Mouse (Mus musculus): ENCODE measurements around the gene Sp1. TPM values are rescaled to one million over a fixed set of nuclear protein-coding genes. Genes with fewer than 3 reads are reported as not detected.
A peak's percentile ranks its signal among the peaks of the same experiment; 100 is the strongest.

Sp1 gene
- polyA plus RNA-seq, 1 experiment from 2014 or later, result 4.7 TPM

DNA sequence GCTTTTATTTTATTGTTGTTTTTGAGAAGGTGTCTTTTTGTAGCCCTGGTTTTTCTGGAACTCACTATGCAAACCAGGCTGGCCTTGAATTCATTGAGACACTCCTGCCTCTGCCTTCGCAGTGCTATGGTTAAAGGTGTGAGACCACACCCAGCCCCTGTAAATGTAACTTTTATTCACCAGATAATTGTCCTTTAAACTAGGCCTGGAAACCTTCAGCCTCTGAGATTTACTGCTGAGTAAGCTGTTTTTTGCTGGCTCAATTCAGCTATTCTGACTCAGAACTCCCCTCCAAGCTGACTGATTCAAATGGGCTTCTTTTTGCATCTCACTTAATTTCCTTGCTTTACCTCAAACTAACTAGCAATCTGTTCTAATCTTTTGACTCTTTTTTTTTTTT is 21.0 kb downstream of the Sp1 start:
- no peak overlapping the region for H3K4me2 ChIP-seq (replicated peaks; ENCODE audit: low read depth)
- 85% methylated on average over 1 of the region's 1 CpGs for WGBS
- H3K9ac ChIP-seq (ENCODE audit: low read length), result no peak overlapping the region
- TF ChIP-seq EP300 (optimal IDR thresholded peaks at IDR 0.05), result no peak
- no peak for TF ChIP-seq CTCF (IDR thresholded peaks at IDR 0.05; ENCODE audit: low read depth)
- H3K27me3 ChIP-seq (ENCODE audit: control insufficient read depth, insufficient read depth, low read length), result no peaks in the 10 kb centered on the region
- no peaks in the 10 kb centered on the region for H3K4me1 ChIP-seq (replicated peaks; ENCODE audit: control insufficient read depth, insufficient read depth)
- H3K9me3 ChIP-seq (ENCODE audit: control insufficient read depth, low read length), result no peaks in the 10 kb centered on the region
- H3K36me3 ChIP-seq (ENCODE audit: control insufficient read depth, insufficient read depth, low read length), result peaks cover 6% of the 10 kb centered on the region
- DNase-seq (ENCODE audit: low spot score) (no peak), ATAC-seq (ENCODE audit: low FRiP score, low TSS enrichment) (no peak)
- H3K27ac ChIP-seq (replicated peaks), result no peak overlapping the region
- no peak overlapping the region for H3K4me3 ChIP-seq (ENCODE audit: low read depth, low read length)

DNA sequence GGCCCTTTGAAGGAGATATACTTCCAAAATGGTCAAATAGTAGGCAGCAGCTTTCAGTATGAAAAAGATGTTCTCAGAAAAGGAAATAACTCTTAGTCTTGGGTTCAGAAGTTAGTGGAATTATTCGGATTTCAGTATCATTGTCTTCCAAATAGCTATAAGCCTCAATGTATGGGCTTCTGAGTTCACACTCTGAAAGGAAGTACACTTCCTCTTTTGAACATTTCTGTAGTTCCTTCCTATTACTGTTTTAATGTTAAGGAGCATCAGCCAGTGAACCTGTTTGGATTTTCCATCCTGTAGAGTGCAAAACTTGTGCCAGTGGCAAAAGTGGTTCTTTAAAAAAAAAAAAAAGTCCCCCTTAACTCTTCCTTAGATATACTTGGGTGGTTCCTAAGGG is 26.1 kb downstream of the Sp1 start:
- 85% methylated on average over 1 of the region's 1 CpGs for WGBS
- Histone ChIP-seq H3K4me2 (replicated peaks; ENCODE audit: low read depth) (no peak overlapping the region), H3K4me1 (replicated peaks; ENCODE audit: control insufficient read depth, insufficient read depth) (no peaks in the 10 kb centered on the region), H3K9ac (ENCODE audit: low read length) (no peak overlapping the region), H3K27me3 (ENCODE audit: control insufficient read depth, insufficient read depth, low read length) (no peaks in the 10 kb centered on the region), H3K27ac (replicated peaks) (no peak overlapping the region), H3K4me3 (ENCODE audit: low read depth, low read length) (no peak overlapping the region), H3K9me3 (ENCODE audit: control insufficient read depth, low read length) (no peaks in the 10 kb centered on the region), H3K36me3 (ENCODE audit: control insufficient read depth, insufficient read depth, low read length) (peaks cover 10% of the 10 kb centered on the region)
- DNase-seq (ENCODE audit: low spot score) (no peak), ATAC-seq (ENCODE audit: low FRiP score, low TSS enrichment) (no peak)
- TF ChIP-seq EP300 (optimal IDR thresholded peaks at IDR 0.05) (no peak), CTCF (IDR thresholded peaks at IDR 0.05; ENCODE audit: low read depth) (no peak)

DNA sequence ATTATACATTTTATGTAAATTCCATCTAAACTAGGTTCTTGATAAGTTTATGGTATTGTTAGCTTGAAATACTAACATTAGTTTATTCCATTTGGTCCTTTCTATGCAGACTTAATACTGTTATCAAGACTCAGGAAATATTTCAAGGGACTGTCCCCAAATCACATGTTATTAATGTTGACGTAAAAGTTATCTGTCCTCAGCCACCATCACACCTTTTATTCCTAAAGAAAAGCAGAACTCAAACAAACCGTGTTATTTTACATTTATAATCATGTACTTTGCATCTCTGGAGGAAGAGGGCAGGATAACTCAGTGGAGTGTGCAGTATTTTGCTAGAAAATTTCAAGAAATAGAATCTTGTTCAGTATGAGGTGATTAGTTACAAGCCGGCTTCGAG is 27.2 kb downstream of the Sp1 start:
- WGBS, result 89% methylated on average over 4 of the region's 4 CpGs
- Histone ChIP-seq H3K9ac (ENCODE audit: low read length) (no peak overlapping the region), H3K9me3 (ENCODE audit: control insufficient read depth, low read length) (no peaks in the 10 kb centered on the region), H3K4me1 (replicated peaks; ENCODE audit: control insufficient read depth, insufficient read depth) (no peaks in the 10 kb centered on the region), H3K27me3 (ENCODE audit: control insufficient read depth, insufficient read depth, low read length) (no peaks in the 10 kb centered on the region), H3K4me3 (ENCODE audit: low read depth, low read length) (no peak overlapping the region), H3K27ac (replicated peaks) (no peak overlapping the region), H3K4me2 (replicated peaks; ENCODE audit: low read depth) (no peak overlapping the region), H3K36me3 (ENCODE audit: control insufficient read depth, insufficient read depth, low read length) (peaks cover 10% of the 10 kb centered on the region)
- ATAC-seq (ENCODE audit: low FRiP score, low TSS enrichment) (no peak), DNase-seq (ENCODE audit: low spot score) (no peak)
- TF ChIP-seq CTCF (IDR thresholded peaks at IDR 0.05; ENCODE audit: low read depth) (no peak), EP300 (optimal IDR thresholded peaks at IDR 0.05) (no peak)

DNA sequence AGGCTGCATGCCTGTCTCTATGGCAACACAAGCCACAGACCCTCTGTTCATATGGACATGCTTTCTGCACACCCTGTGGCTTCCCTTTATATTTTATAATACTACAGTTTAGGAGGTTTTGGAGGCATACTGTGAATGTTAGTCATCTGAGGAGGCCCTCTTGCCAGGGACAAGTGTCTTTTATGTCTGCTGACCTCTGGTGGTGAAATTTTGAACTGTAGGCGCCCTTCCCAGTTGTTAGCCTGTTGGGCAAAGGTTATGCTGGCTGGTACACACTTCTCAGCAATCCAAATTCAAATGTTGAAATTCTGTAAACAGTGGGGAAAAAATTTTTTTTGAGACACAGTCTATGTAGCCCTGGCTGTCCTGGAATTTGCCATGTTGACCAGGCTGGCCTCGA is 36.5 kb downstream of the Sp1 start:
- Histone ChIP-seq H3K4me1 (replicated peaks; ENCODE audit: control insufficient read depth, insufficient read depth) (no peaks in the 10 kb centered on the region), H3K9me3 (ENCODE audit: control insufficient read depth, low read length) (no peaks in the 10 kb centered on the region), H3K27me3 (ENCODE audit: control insufficient read depth, insufficient read depth, low read length) (no peaks in the 10 kb centered on the region), H3K4me2 (replicated peaks; ENCODE audit: low read depth) (no peak overlapping the region), H3K36me3 (ENCODE audit: control insufficient read depth, insufficient read depth, low read length) (no peaks in the 10 kb centered on the region), H3K9ac (ENCODE audit: low read length) (no peak overlapping the region), H3K4me3 (ENCODE audit: low read depth, low read length) (no peak overlapping the region), H3K27ac (replicated peaks) (no peak overlapping the region)
- ATAC-seq (ENCODE audit: low FRiP score, low TSS enrichment), result peak; percentile 67; the same call in 1 of the 2 replicates
- 50% methylated on average over 2 of the region's 2 CpGs for WGBS
- DNase-seq (ENCODE audit: low spot score), result peak; percentile 90
- no peak for TF ChIP-seq EP300 (optimal IDR thresholded peaks at IDR 0.05)
- peak; percentile 86 for TF ChIP-seq CTCF (IDR thresholded peaks at IDR 0.05; ENCODE audit: low read depth)

DNA sequence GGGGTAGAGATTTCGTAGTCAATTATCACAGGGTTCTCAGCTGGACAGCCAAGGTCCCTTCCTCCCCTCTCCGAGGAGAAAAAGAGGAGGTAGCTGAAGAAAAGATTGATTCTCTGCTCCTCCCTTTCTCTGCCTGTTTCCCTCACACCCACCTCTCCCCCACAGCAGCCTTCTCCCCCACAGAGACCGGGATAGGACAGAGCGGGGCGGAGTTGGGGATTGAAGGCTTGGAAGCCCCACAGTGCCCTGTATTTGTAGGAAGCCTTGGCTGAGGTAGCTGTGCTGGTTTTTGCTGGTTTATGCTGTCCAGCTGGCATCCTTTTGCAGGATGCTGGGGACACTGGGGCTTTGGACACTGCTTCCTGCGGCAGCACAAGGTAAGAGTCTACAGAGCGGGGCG is 39.2 kb downstream of the Sp1 start, which contains the start of gene Amhr2:
Gene Amhr2 (plus strand): TSS at position 222 of the 400 bp plus-strand sequence.
- no peak within 1 kb of the TSS for H3K4me3 ChIP-seq (ENCODE audit: low read depth, low read length)
- no peaks in the 10 kb centered on the region for H3K4me1 ChIP-seq (replicated peaks; ENCODE audit: control insufficient read depth, insufficient read depth)
- ATAC-seq (ENCODE audit: low FRiP score, low TSS enrichment), result no peak
- no peaks in the 10 kb centered on the region for H3K36me3 ChIP-seq (ENCODE audit: control insufficient read depth, insufficient read depth, low read length)
- no peak for TF ChIP-seq CTCF (IDR thresholded peaks at IDR 0.05; ENCODE audit: low read depth)
- TF ChIP-seq EP300 (optimal IDR thresholded peaks at IDR 0.05), result no peak
- no peaks in the 10 kb centered on the region for H3K9me3 ChIP-seq (ENCODE audit: control insufficient read depth, low read length)
- H3K9ac ChIP-seq (ENCODE audit: low read length), result no peak within 1 kb of the TSS
- 59% methylated on average over 8 of the region's 8 CpGs for WGBS
- no peaks in the 10 kb centered on the region for H3K27me3 ChIP-seq (ENCODE audit: control insufficient read depth, insufficient read depth, low read length)
- no peak within 1 kb of the TSS for H3K4me2 ChIP-seq (replicated peaks; ENCODE audit: low read depth)
- DNase-seq (ENCODE audit: low spot score), result no peak
- H3K27ac ChIP-seq (replicated peaks), result no peak within 1 kb of the TSS

DNA sequence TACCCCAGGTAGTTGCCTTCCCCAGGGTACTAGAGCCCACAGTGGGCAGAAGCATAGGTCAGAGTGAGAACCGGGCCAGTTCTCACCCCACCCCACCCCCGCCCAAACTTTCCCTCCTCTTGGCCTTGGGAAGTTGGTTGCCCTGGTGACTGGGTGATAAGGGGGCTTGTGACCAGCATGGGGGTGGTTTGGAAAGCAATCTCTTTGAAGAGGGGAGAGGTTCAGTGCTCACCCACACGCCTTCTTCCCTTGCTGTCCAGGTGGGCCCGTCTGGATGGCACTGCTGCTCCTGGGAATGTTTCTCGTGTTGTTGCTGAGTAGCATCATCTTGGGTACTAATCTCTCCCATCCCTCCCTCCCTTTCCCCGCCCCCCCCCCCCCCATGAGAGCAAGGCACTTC is 40.5 kb downstream of the Sp1 start:
- TF ChIP-seq EP300 (optimal IDR thresholded peaks at IDR 0.05) (no peak), CTCF (IDR thresholded peaks at IDR 0.05; ENCODE audit: low read depth) (no peak)
- Histone ChIP-seq H3K27me3 (ENCODE audit: control insufficient read depth, insufficient read depth, low read length) (no peaks in the 10 kb centered on the region), H3K4me2 (replicated peaks; ENCODE audit: low read depth) (no peak overlapping the region), H3K27ac (replicated peaks) (no peak overlapping the region), H3K4me1 (replicated peaks; ENCODE audit: control insufficient read depth, insufficient read depth) (no peaks in the 10 kb centered on the region), H3K36me3 (ENCODE audit: control insufficient read depth, insufficient read depth, low read length) (no peaks in the 10 kb centered on the region), H3K9me3 (ENCODE audit: control insufficient read depth, low read length) (no peaks in the 10 kb centered on the region), H3K9ac (ENCODE audit: low read length) (no peak overlapping the region), H3K4me3 (ENCODE audit: low read depth, low read length) (no peak overlapping the region)
- WGBS, result 29% methylated on average over 5 of the region's 6 CpGs
- DNase-seq (ENCODE audit: low spot score), result no peak
- no peak for ATAC-seq (ENCODE audit: low FRiP score, low TSS enrichment)

Measured in stomach, postnatal 0 days (tissue).